Mouse (Mus musculus): Measurements from ENCODE around the gene Pde8a. TPM values are rescaled to one million over a fixed set of nuclear protein-coding genes. Genes with fewer than 3 reads are reported as not detected.

The Pde8a gene
- polyA plus RNA-seq (2012; rRNA removed; ENCODE audit: low replicate concordance) = 2.3 and 3.8 TPM in 2 replicates

GRCm38 (mm10) chr7:81213347-81214152 lies at the start of gene Pde8a:
Pde8a (plus strand) TSS chr7:81213596.

GRCm38 (mm10) chr7:81344544-81345446 lies 131.4 kb downstream of the Pde8a start, which contains the start of gene Rps17:
Rps17 (minus strand) TSS chr7:81345254.

Other genes starting within 250 kb of the Pde8a start
- gene Zfp592, start 219.9 kb upstream of the Pde8a start, polyA plus RNA-seq (2012; rRNA removed; ENCODE audit: low replicate concordance) = 10.9 and 11.7 TPM in 2 replicates
- gene Alpk3, start 156.0 kb upstream of the Pde8a start, polyA plus RNA-seq (2012; rRNA removed; ENCODE audit: low replicate concordance) = 0.02 TPM in 1 of 2 replicates, not detected in the other
- gene Slc28a1, start 98.8 kb upstream of the Pde8a start, polyA plus RNA-seq (2012; rRNA removed; ENCODE audit: low replicate concordance) = 83.4 and 128 TPM in 2 replicates
- gene Rps17, start 131.7 kb downstream of the Pde8a start, polyA plus RNA-seq (2012; rRNA removed; ENCODE audit: low replicate concordance) = 362 and 399 TPM in 2 replicates
- gene Cpeb1, start 241.9 kb downstream of the Pde8a start, polyA plus RNA-seq (2012; rRNA removed; ENCODE audit: low replicate concordance) = 0.44 and 1.3 TPM in 2 replicates

Measured in duodenum, adult 2 months (tissue).